Mouse (Mus musculus) fat pad, adult 2 months (tissue): ENCODE measurements around the gene Gm11213.

ENCODE experiments used
- DNase-seq: peaks from one replicate; pipeline ENCODE4 v3.0.0-alpha.2; 2011; ENCODE audit warnings: low read depth, low spot score; ENCODE audit errors: extremely low read depth

The Gm11213 gene

GRCm38 (mm10) chr4:63548491-63548890, 56.6 kb downstream of the Gm11213 start:
- DNase-seq = no peak

- DNase-seq = no peak
Observed at GRCm38 (mm10) chr4:63547799-63548198, 57.3 kb downstream of the Gm11213 start.
